Mouse (Mus musculus): ENCODE data around the gene Morc2a.

DNA sequence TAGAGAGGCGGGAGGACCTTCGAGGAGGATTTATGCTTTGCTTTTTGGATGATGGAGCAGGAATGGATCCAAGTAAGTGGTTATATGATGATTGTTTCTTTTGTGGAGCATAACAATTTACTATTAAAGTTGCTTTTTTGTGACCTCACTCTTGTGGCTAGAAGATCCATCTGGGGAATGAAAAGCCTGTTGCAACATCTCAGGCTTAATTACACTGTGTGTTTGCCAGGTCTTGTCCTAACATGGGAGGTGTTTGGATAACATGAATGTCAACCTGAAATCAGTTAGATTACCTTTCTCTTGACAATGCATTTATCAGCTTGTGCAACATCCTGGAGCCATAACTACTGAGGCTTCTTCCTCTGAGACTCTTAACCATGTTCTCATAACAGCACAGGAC lies 19.8 kb downstream of the Morc2a start:
- TF ChIP-seq POLR2A (IDR thresholded peaks at IDR 0.05; ENCODE audit: borderline replicate concordance, insufficient read depth, low read length) (no peak), CTCF (IDR thresholded peaks at IDR 0.05; ENCODE audit: borderline replicate concordance, insufficient read depth, low read depth, low read length) (no peak)

All from cerebellum, adult 2 months (tissue).